Mouse (Mus musculus) Patski (cell line): ENCODE measurements around the gene Chst8. TPM values are rescaled to one million over a fixed set of nuclear protein-coding genes. Genes with fewer than 3 reads are reported as not detected.

ENCODE experiments used
- ATAC-seq: fragments of 100-300 bp; one replicate; pipeline ENCODE4 v1.8.0; 2021
- CTCF ChIA-PET: fragments of 350-600 bp; sonication (Branson Sonifier 250); formaldehyde crosslinking; loops from one replicate; lab custom pipeline; 2022; ENCODE audit warnings: inconsistent platforms; lab: Charles Lee
- POLR2A ChIA-PET: fragments of 350-600 bp; sonication (Branson Sonifier 250); formaldehyde crosslinking; loops from one replicate; lab custom pipeline; 2022; ENCODE audit warnings: antibody characterized with exemption, inconsistent platforms; lab: Charles Lee
- DNase-seq: peaks from one replicate; pipeline ENCODE4 v3.0.0-alpha.2; 2011; ENCODE audit warnings: low read depth, low spot score
- H3K27me3 ChIP-seq: fragments of 371-371 bp; one replicate; pipeline ENCODE4 v1.5.1; 2021
- CTCF ChIP-seq: fragments of 100-300 bp; IDR thresholded peaks from one replicate; pipeline ENCODE4 v1.5.1; 2021
- in situ Hi-C: fragments of 300-500 bp; cut with MboI; formaldehyde crosslinking; loops from 3 replicates; pipeline ENCODE4 v1.11.1; 2018; ENCODE audit warnings: low pct_unique_long_range_greater_than_20kb, mixed read lengths
- polyA plus RNA-seq: library from polyadenylated mRNA; unstranded; gene quantifications from one replicate; pipeline ENCODE4 v1.2.3, GENCODE M21; 2021

Chst8 gene
- polyA plus RNA-seq, 1 experiment from 2014 or later = 2.2 TPM

DNA sequence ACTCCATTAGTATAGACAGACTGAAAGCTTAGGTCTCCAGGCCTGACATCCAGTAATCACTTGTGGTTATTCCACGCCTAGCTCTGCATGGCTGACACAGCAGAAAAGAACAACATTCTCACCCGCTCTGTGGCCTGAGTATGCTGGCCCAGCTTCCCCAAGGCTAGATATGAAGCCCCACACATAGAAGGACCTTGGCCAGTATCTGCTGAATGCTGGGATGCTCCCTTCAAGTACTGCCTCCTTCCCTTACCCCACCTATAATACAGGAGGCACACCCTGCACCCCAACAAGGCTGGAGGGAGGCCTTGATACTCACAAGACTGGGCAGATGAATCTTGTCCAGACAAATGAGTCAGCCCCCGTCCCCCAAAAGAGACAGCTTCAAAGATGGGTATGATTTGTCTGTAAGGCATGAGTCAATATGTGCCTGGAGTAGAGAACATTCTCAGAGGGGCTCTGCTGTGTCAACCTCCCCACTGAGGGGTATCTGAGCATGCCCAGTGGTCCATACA is 6.8 kb downstream of the Chst8 start:
- ATAC-seq (no peak), DNase-seq (no peak)
- TF ChIP-seq CTCF = no peak
- CTCF ChIA-PET = interaction anchor here (0.7 kb wide), 1 partner anchor 10 kb away, joined by 3 read pairs; no protein-coding TSS in a partner anchor
- POLR2A ChIA-PET = interaction anchor here (0.7 kb wide), 1 partner anchor 42 kb away, joined by 3 read pairs; no protein-coding TSS in a partner anchor
- H3K27me3 ChIP-seq = peaks cover 3% of the 10 kb centered on the region
- in situ Hi-C loops = no loop called here

DNA sequence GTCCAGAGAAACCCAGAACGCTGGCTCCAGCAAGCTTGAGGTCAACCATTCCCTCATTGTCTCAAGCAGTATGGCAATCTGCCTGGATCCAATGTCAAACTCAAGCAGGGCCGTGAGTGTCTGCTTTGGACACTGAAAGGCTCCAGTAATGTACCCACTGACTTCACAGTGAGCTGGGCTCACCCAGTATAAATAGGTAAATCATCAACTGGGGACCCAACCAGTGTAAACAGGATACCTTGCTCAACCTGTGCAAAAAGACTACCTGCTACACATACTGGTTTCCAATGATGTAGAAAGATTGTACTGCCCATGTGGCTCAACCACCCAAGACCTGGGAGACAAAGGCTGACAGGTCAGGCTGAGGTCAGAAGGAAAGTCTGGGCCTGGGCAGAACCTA is 7.5 kb downstream of the Chst8 start:
- peaks cover under 1% of the 10 kb centered on the region for H3K27me3 ChIP-seq
- DNase-seq = no peak
- in situ Hi-C loops = no loop called here
- TF ChIP-seq CTCF = no peak
- ChIA-PET POLR2A (no interaction called here), CTCF (no interaction called here)
- ATAC-seq = no peak

DNA sequence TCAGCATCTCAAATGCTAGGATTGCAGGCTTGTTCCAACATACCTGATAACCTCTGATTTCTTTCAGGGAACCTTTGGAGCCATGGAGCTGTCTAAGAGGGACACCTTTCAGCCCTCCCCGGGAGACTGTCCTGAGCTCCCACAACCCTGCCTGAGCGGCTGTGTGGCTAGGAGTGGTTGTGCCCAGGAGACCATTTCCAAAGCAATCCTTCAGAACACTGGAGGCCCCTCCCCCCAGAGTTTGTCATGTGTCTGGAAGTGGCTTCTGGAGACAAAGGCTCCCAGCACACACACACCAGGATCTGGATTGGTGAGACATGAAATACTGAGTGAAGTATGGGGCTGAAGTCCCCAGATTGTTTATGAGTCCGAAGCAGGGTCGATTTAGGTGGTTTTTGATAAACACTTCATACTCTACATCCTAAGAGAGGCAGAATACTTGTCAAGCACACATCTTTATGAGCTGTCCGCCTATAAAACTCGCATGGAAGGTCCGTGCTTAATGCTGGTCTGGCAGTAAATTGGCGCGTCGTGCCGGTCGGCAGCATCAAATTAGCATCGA is 12.5 kb downstream of the Chst8 start:
- H3K27me3 ChIP-seq = no peaks in the 10 kb centered on the region
- in situ Hi-C loops = no loop called here

DNA sequence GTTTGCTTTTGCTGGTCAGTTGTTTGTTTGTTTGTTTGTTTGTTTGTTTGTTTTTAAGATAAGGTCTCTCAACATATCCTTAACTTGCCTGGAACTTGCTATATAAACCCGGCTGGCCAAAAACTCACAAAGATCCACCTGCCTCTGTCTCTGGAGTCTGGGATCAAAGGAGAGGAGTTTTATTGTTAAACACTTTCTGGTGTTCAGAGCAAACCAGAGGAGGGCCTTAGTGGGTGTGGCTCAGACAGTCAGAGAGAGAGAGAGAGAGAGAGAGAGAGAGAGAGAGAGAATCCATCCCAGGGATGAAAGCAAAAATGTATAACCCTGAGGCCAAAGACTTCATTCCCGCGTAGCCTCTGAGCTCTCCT is 13.1 kb downstream of the Chst8 start:
- CTCF ChIA-PET = no interaction called here
- ATAC-seq (no peak), DNase-seq (no peak)
- in situ Hi-C loops = no loop called here
- TF ChIP-seq CTCF = no peak
- peaks cover 5% of the 10 kb centered on the region for H3K27me3 ChIP-seq
- POLR2A ChIA-PET = no interaction called here

More for the DNA sequence above, 12.5 kb downstream of the Chst8 start:
- ChIA-PET CTCF (no interaction called here), POLR2A (no interaction called here)
- ATAC-seq = no peak
- no peak for TF ChIP-seq CTCF
- no peak for DNase-seq

DNA sequence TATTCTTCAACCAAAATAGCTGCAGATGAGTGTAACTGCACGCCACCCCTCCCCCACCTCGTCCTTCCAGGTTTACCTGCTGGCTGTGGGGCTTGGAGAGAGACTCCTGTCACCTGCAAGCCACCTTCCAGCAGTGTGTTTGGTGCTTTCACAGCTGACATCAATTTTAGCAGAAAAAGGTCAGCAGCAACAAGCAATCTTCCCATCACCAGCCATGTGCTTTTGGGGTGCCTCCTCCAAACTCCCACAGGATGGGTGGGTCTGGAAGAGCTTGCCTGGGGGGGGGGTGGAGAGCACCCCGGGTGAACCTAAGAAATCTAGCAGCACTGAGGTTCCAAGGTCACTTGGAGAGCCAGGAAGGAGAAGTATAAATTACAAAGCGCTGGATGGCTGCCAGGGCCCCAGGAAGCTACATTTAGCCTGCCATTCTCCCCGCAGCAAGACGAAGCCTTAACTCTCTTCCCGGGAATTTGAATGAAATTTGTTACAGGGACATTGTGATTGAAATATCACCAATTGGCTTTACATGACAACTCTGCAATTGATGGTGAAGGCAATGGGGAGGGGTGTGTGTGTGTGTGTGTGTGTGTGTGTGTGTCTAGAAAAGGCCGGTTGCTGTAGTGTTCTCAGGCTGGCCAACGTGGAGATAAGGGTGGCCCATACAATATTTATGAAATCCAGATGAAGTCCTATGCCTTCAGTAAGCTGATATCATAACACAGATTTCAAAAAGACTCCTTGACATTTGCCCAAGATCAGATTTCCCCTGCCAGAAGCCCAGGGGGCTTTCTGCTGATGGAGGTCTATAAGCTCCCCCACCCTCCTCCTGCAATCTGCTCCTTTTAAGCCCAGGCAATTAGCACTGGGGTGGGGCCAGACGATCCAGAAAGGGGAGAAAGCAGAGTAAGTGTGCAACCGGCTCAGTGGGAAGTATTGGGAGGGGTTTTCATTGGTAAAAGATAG is 13.8 kb downstream of the Chst8 start:
- DNase-seq = no peak
- peaks cover 5% of the 10 kb centered on the region for H3K27me3 ChIP-seq
- no peak for ATAC-seq
- in situ Hi-C loops = no loop called here
- POLR2A ChIA-PET = no interaction called here
- CTCF ChIA-PET = no interaction called here
- no peak for TF ChIP-seq CTCF

DNA sequence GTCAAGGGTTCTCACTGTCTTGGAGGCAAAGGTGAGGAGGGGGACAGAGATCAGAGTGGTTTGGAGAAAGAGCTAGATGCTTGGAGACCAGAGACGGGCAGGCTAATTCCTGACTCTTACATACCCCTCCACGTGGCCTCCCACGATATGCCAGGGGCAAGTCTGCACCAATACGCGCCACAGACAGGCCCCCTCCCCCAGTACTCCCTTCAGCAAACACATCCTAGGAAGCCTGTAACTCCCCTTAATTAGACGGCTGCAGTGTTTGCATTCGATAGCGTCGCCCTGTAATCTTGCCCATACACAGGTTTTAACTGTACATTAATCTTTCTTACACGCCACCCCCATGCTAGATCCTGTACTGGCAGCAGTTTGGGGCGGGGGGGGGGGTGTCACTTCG is 14.5 kb downstream of the Chst8 start:
- POLR2A ChIA-PET = no interaction called here
- peaks cover 5% of the 10 kb centered on the region for H3K27me3 ChIP-seq
- CTCF ChIA-PET = no interaction called here
- TF ChIP-seq CTCF = no peak
- in situ Hi-C loops = no loop called here
- DNase-seq = no peak
- ATAC-seq = no peak

DNA sequence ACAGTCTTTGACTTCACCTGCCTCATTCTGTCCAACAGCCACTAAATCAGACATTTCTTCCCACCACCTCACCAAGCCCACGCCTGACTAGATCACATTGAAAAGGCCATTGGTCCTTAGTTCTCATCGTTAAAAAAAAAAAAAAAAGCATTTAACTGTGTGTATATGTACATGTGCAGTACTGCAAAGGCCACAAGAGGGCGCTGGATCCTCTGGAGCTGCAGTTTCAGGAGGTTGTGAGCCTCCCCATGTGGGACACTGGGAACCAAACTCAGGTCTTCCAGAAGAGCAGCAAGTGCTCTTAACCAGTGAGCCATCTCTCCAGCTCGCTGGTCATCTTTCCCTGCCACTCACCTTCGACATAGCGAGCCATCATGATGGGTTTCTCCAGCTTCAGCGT is 22.1 kb downstream of the Chst8 start:
- ATAC-seq (no peak), DNase-seq (no peak)
- in situ Hi-C loops = no loop called here
- CTCF ChIA-PET = no interaction called here
- no peak for TF ChIP-seq CTCF
- peaks cover 5% of the 10 kb centered on the region for H3K27me3 ChIP-seq
- POLR2A ChIA-PET = no interaction called here

DNA sequence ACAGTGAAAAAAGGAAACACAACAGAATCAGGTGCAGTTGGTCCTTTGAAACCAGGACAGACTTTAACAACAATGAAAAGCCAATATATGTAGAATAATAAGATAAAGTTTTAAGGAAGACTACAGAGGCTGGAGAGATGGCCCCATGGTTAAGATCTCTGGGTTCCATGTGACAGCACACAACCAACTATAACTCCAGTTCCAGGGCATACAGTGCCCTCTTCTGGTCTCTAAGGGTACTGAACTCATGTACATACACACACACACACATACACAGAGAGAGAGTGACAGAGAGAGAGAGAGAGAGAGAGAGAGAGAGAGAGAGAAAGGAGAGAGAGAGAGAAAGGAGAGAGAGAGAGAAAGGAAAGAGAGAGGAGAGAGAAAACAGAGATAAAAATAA is 25.3 kb downstream of the Chst8 start:
- H3K27me3 ChIP-seq = peaks cover 3% of the 10 kb centered on the region
- ChIA-PET CTCF (no interaction called here), POLR2A (no interaction called here)
- in situ Hi-C loops = no loop called here
- peak; percentile 17 for TF ChIP-seq CTCF
- ATAC-seq (no peak), DNase-seq (no peak)

DNA sequence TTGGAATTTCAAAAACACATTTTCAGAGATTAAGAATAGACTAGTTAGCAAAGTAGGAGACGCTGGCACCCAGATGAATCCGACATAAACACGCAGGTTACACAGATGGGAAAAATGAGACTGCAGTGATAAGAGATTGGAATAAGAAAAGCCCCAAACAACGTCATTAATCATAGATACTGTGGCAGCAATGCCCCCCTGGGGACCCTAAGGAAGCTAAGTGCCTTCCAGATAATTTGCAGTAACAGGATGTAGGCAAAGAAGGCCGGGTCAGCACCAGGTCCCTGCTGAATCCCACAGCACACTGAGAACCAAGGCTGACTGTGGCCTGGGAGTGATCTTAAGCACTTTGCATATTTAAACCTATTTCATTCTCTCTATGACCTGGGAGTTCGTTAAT is 27.5 kb downstream of the Chst8 start:
- ATAC-seq = no peak
- POLR2A ChIA-PET = no interaction called here
- CTCF ChIA-PET = no interaction called here

DNA sequence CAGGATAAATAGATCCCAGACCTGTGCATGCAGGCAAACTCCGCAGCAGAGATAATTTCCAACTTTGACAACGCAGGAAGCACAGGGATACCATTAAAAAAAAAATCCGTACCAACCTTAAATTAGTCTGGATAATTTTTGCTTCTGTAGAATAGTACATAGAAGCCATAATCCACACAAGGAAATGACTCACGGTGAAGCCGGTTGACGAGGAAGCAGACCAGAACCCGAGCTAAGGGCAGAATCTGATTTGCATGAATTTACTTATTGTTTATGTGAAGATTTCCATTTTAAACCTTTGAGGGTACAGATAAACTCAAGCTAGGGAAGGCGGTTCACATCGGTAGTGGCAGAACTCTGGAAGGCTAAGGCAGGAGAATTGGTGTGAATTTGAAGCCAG is 28.0 kb downstream of the Chst8 start:
- POLR2A ChIA-PET = no interaction called here
- no peak for ATAC-seq
- no peak for TF ChIP-seq CTCF

More for the DNA sequence above, 27.5 kb downstream of the Chst8 start:
- in situ Hi-C loops = no loop called here
- TF ChIP-seq CTCF = no peak
- peaks cover 3% of the 10 kb centered on the region for H3K27me3 ChIP-seq
- DNase-seq = no peak

DNA sequence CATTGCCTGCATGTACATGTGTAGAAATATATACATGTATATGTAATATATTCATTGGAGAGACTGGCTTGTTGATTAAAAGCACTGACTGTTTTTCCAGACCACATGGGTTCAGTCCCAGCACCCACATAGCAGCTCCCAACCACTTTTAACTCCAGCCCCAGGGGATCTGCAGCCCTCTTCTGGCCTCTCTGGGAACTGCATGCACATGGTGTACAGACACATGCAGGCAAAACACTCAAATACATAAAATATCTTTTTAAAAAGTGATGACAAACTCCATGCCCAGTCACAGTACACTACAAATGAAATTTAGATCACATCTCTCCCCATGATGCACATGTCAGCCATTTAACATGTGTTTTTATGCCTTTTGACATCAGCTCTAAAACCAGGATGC is 30.5 kb downstream of the Chst8 start:
- peaks cover 6% of the 10 kb centered on the region for H3K27me3 ChIP-seq
- CTCF ChIA-PET = no interaction called here
- POLR2A ChIA-PET = no interaction called here
- DNase-seq (no peak), ATAC-seq (no peak)
- in situ Hi-C loops = no loop called here
- peak; percentile 49 for TF ChIP-seq CTCF

More for the DNA sequence above, 28.0 kb downstream of the Chst8 start:
- CTCF ChIA-PET = interaction anchor here (1.0 kb wide), 1 partner anchor 468 kb away, joined by 3 read pairs; no protein-coding TSS in a partner anchor
- in situ Hi-C loops = no loop called here
- H3K27me3 ChIP-seq = peaks cover 3% of the 10 kb centered on the region
- no peak for DNase-seq
